Mouse (Mus musculus) liver, adult 2 months (tissue): ENCODE measurements around the gene Dpp7. TPM values are rescaled to one million over a fixed set of nuclear protein-coding genes. Genes with fewer than 3 reads are reported as not detected.
A peak's percentile ranks its signal among the peaks of the same experiment; 100 is the strongest.

Source experiments
- DNase-seq: peaks from one replicate; pipeline ENCODE4 v3.0.0-alpha.2; 2011; ENCODE audit warnings: low read depth, low spot score; ENCODE audit errors: extremely low read depth
- H3K27ac ChIP-seq: fragments of 200-500 bp; replicated peaks from 2 replicates; pipeline ENCODE4 v1.5.1; 2012; ENCODE audit warnings: low read depth, mild to moderate bottlenecking, control low read depth, inconsistent platforms, low read length; ENCODE audit not compliant: insufficient read depth
- H3K27me3 ChIP-seq: fragments of 200-500 bp; 2 replicates; pipeline ENCODE4 v1.6.1; 2012; ENCODE audit warnings: mild to moderate bottlenecking, moderate library complexity, low read length, inconsistent platforms; ENCODE audit not compliant: control insufficient read depth, insufficient read depth
- H3K36me3 ChIP-seq: fragments of 200-500 bp; 2 replicates; pipeline ENCODE4 v1.6.1; 2012; ENCODE audit warnings: low read length, inconsistent platforms; ENCODE audit not compliant: control insufficient read depth, insufficient read depth
- H3K4me1 ChIP-seq: fragments of 200-500 bp; 2 replicates; pipeline ENCODE4 v1.6.1; 2011; ENCODE audit warnings: low read length; ENCODE audit not compliant: control insufficient read depth, insufficient read depth
- H3K4me3 ChIP-seq: fragments of 200-500 bp; 2 replicates; pipeline ENCODE4 v1.5.1; 2011; ENCODE audit warnings: low read depth, mild to moderate bottlenecking, control low read depth, low read length, moderate library complexity; ENCODE audit not compliant: insufficient read depth
- H3K79me2 ChIP-seq: fragments of 200-500 bp; 2 replicates; pipeline ENCODE4 v1.6.1; 2012; ENCODE audit warnings: inconsistent platforms, mild to moderate bottlenecking, low read length, moderate library complexity; ENCODE audit not compliant: control insufficient read depth, insufficient read depth
- H3K9ac ChIP-seq: fragments of 200-500 bp; 2 replicates; pipeline ENCODE4 v1.6.1; 2012; ENCODE audit warnings: low read depth, mild to moderate bottlenecking, control low read depth, inconsistent platforms, low read length
- CTCF ChIP-seq: fragments of 200-500 bp; IDR thresholded peaks from 2 replicates; pipeline ENCODE4 v1.5.1; 2011; ENCODE audit warnings: low read depth, low read length, control low read depth
- POLR2A ChIP-seq: fragments of 200-500 bp; IDR thresholded peaks from 2 replicates; pipeline ENCODE4 v1.6.1; 2011; ENCODE audit warnings: low read length, control low read depth; ENCODE audit not compliant: insufficient read depth; ENCODE audit errors: extremely low read depth
- WGBS: fragments of 180-500 bp; shearing (Covaris S2); methylation state at CpG from one replicate; pipeline ENCODE4 v1.1.7; 2018; 5-methylcytosine and 5-hydroxymethylcytosine counted together
- polyA plus RNA-seq: library from polyadenylated mRNA; depleted of rRNA; stranded (reverse); fragments of >200 nt; gene quantifications from 2 replicates; pipeline ENCODE4 v1.2.3, GENCODE M21; 2012
- total RNA-seq: library from RNA; depleted of rRNA; stranded (reverse); fragments of >200 nt; gene quantifications from 2 replicates; pipeline ENCODE4 v1.2.3, GENCODE M21; 2014

Gene Dpp7
- total and polyA plus RNA-seq, 2 experiments = 26.9 to 45.1 TPM

- 94% methylated on average over 4 of the region's 4 CpGs for WGBS
- H3K79me2 ChIP-seq = no peaks in the 10 kb centered on the region
- no peaks in the 10 kb centered on the region for H3K36me3 ChIP-seq
- H3K4me3 ChIP-seq = 0 out of 2 replicates have a peak overlapping the region, but pooled peaks have one; percentile 86
- no peak overlapping the region for H3K9ac ChIP-seq
- no peak overlapping the region for H3K27ac ChIP-seq
- H3K4me1 ChIP-seq = peaks cover 2% of the 10 kb centered on the region; the same call in 1 of the 2 replicates
- no peak for TF ChIP-seq POLR2A
- no peak for TF ChIP-seq CTCF
- no peaks in the 10 kb centered on the region for H3K27me3 ChIP-seq
- no peak for DNase-seq
Measured at GRCm38 (mm10) chr2:25364313-25364712, 8.2 kb upstream of the Dpp7 start.

- 46% methylated on average over 13 of the region's 13 CpGs for WGBS
- Histone ChIP-seq H3K27ac (no peak overlapping the region), H3K9ac (no peak overlapping the region), H3K4me1 (peaks cover 2% of the 10 kb centered on the region; the same call in 1 of the 2 replicates), H3K4me3 (no peak overlapping the region), H3K36me3 (no peaks in the 10 kb centered on the region), H3K79me2 (no peaks in the 10 kb centered on the region), H3K27me3 (no peaks in the 10 kb centered on the region)
- DNase-seq = no peak
- no peak for TF ChIP-seq CTCF
- no peak for TF ChIP-seq POLR2A
Measured at GRCm38 (mm10) chr2:25363478-25364178, 7.5 kb upstream of the Dpp7 start.

DNA sequence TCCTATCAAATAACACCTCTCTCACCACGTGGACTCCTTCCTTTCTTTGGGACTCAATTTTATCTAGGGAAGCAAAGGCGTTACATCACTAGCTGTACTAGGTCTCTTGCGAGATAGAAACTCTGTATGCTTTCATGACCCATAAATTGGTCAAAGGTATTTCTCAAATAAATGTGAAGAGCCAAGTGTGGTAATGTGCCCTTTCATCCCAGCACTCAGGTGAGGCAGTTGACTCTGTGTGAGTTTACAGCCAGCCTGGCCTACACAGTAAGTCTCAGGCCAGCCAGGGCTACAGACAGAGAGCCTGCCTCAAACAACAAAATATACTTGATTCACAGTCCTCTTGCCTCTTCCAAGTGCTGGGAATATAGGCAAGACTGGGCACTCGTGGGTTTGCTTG, 3.7 kb upstream of the Dpp7 start:
- TF ChIP-seq CTCF (no peak), POLR2A (no peak)
- Histone ChIP-seq H3K27me3 (no peaks in the 10 kb centered on the region), H3K79me2 (no peaks in the 10 kb centered on the region), H3K27ac (peak overlapping the region; percentile 7; the same call in 1 of the 2 replicates), H3K4me3 (no peak overlapping the region), H3K9ac (no peak overlapping the region), H3K36me3 (no peaks in the 10 kb centered on the region), H3K4me1 (peaks cover 13% of the 10 kb centered on the region)
- WGBS = 19% methylated on average over 4 of the region's 4 CpGs
- peak; percentile 71 for DNase-seq

- TF ChIP-seq POLR2A (no peak), CTCF (no peak)
Measured at GRCm38 (mm10) chr2:25355419-25356066, 616 bp downstream of the Dpp7 start.

DNA sequence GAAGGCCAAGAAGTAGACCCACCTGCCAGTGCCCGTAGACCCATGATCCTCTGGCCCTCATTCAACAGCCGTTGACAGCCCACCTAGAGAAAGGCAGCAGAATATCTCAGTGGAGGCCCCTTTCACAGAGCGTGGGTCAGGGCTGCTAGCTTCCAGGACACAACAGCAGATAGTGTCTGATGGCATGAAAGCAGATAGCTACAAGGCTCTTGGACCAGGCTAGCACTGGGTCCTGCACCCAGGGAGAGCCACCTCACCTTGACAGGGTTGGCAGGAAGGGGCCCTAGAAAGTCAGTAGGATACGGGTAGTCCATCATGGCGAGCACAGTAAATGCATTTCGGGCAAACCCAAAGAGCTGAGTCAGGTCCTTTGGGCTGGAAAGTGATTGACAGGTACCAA, 1.9 kb downstream of the Dpp7 start:
- H3K27me3 ChIP-seq = no peaks in the 10 kb centered on the region
- TF ChIP-seq POLR2A = no peak
- TF ChIP-seq CTCF = no peak
- H3K79me2 ChIP-seq = no peaks in the 10 kb centered on the region
- H3K27ac ChIP-seq = no peak overlapping the region
- peaks cover 11% of the 10 kb centered on the region for H3K4me1 ChIP-seq
- H3K36me3 ChIP-seq = peaks cover 7% of the 10 kb centered on the region; the same call in 1 of the 2 replicates
- 92% methylated on average over 6 of the region's 6 CpGs for WGBS
- no peak overlapping the region for H3K4me3 ChIP-seq
- H3K9ac ChIP-seq = no peak overlapping the region
- no peak for DNase-seq

More at GRCm38 (mm10) chr2:25355419-25356066, 616 bp downstream of the Dpp7 start:
- WGBS = 32% methylated on average over 18 of the region's 18 CpGs
- H3K4me1 ChIP-seq = peaks cover 13% of the 10 kb centered on the region
- peaks cover 2% of the 10 kb centered on the region; the same call in 1 of the 2 replicates for H3K36me3 ChIP-seq
- H3K9ac ChIP-seq = peak overlapping the region; percentile 47
- no peaks in the 10 kb centered on the region for H3K79me2 ChIP-seq
- DNase-seq = no peak
- H3K27ac ChIP-seq = no peak overlapping the region
- H3K27me3 ChIP-seq = no peaks in the 10 kb centered on the region
- peak overlapping the region; percentile 60; the same call in 1 of the 2 replicates for H3K4me3 ChIP-seq

- Histone ChIP-seq H3K27me3 (no peaks in the 10 kb centered on the region), H3K9ac (no peak overlapping the region), H3K36me3 (peaks cover 12% of the 10 kb centered on the region; the same call in 1 of the 2 replicates), H3K4me1 (peaks cover 4% of the 10 kb centered on the region; the same call in 1 of the 2 replicates), H3K4me3 (no peak overlapping the region), H3K79me2 (no peaks in the 10 kb centered on the region), H3K27ac (no peak overlapping the region)
- WGBS = 96% methylated on average over 3 of the region's 3 CpGs
- no peak for DNase-seq
- no peak for TF ChIP-seq CTCF
- no peak for TF ChIP-seq POLR2A
Measured at GRCm38 (mm10) chr2:25350701-25351100, 5.5 kb downstream of the Dpp7 start.
